Mouse (Mus musculus) heart, postnatal 14 days (tissue): ENCODE data around the gene Mreg. TPM values are rescaled to one million over a fixed set of nuclear protein-coding genes. Genes with fewer than 3 reads are reported as not detected.
"Not testable (repeated sequence)": the region's sequence is repeated elsewhere in the genome, so short reads cannot be mapped to it uniquely, and the experiment has no call there.

Experiments used
- DNase-seq, 2 experiments: peaks; one replicate each; pipeline ENCODE4 v3.0.0; 2021 to 2022
- intact Hi-C: fragments of 180-260 bp; cut with DNase I; formaldehyde crosslinking; loops from one replicate; pipeline ENCODE4 v1.15.1; 2025
- long read RNA-seq, 2 experiments: library from polyadenylated mRNA; stranded (forward); transcript quantifications; one replicate each; pipeline ENCODE4 v2.0.0; 2021
- total RNA-seq, 2 experiments: library from RNA; stranded (reverse); gene quantifications; 2 replicates each; pipeline ENCODE4 v1.2.3; 2021

Gene Mreg
- total RNA-seq, result 10 to 100 TPM; 23.7 to 26.0 TPM
- long read RNA-seq, experiment 1, transcript Mreg-201 (5 exons, 2,284 nt), result major isoform, 15 of 18 reads
- long read RNA-seq, experiment 1, partial matches to known transcripts, result 0 of 18 reads
- long read RNA-seq, experiment 1, other reads (novel, unspliced or antisense), result 3 of 18 reads
- long read RNA-seq, experiment 2, transcript Mreg-201 (5 exons, 2,284 nt), result major isoform, 18 of 20 reads
- long read RNA-seq, experiment 2, partial matches to known transcripts, result 0 of 20 reads
- long read RNA-seq, experiment 2, other reads (novel, unspliced or antisense), result 2 of 20 reads

DNA sequence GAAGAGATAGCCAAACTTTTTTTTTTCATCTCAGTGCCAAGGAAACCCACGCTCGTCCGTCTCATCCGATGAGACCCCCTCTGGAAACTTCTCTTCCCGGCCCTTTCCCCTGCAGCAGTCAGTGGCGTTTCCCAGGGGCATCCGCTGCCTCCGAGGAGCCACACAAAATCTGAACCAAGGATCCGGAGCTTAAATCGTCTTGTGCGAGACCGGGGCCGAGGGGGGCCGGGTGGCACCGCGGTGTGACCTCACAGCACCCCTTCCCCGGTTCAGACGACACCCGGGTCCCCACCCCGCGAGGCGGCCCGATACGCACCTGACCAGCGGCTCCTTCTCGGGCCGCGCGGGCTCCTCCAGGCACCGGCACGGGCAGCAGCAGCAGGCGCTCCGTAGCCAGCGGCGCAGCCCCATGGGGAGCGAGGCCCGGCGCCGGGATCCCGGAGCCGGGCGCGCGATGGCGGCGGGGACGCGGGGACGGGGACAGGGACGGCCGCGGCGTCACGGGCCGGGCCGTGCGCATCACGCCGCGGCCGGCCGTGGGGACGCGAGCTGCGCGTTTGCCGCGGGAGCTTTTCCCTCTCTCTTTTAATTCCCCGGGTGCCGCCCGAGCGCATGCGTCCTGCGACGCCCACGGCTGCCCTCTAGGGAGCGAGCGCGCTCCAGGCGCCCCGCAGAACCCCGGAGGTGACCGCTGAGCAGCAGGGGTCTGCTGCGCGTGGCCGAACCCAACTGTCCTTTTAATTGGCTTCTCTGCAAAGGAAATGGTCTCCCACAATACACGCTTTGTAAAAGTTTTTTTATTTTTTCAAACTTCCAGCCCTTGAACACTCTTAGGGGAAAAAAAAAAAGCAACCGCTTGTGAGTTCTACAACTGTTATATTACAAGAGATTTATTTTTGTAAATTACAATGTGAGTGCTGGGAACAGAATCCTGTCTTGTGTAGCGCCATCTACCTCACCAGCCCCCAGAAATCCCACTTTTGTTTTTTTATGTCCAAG, at the start of gene Mreg:
Gene Mreg (minus strand): TSS at position 607 of the 999 bp plus-strand sequence.
- DNase-seq, result peak; percentile 78
- intact Hi-C loops, result no loop called here

DNA sequence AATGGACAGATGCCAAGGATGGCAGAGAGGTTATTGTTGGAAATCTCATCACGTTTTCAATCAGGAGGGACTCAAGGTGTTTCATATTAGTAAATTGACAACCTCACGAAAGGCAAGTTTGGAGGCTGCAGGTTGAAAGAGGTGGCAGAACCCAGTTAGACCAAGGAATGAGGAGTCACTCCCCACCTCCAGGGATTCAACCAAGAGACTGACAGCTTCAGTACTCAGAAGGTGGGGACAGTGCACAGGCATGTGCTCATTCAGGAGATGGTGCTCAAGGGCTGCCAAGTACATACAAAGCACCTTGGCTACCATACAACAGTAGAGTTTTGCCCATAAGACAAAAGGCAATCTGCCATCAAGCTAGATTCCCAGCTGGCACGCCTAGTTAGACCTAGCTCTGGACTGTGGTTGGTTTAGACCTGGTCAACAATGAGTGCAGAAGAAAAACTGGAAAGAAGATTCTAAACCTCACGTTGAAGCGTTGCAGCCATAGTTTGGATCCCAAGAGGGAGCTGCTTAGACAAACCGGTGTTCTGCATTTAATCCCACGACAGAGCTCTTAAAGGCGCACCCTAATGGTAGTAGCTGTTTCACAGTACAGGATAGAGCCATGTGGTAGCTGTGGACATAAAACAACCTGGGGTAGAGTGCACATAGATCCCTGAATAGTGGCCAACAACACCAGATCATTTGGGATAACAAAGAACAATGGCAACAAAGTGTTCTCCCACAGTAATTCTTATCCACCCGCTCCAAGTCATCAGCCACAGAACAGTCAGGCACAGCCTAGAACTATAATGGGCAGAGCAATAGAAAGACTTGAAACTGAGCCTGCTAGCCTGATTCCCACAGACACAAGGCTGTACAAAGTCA, 44.5 kb upstream of the Mreg start:
- DNase-seq, result no peak
- intact Hi-C loops, result no loop called here

DNA sequence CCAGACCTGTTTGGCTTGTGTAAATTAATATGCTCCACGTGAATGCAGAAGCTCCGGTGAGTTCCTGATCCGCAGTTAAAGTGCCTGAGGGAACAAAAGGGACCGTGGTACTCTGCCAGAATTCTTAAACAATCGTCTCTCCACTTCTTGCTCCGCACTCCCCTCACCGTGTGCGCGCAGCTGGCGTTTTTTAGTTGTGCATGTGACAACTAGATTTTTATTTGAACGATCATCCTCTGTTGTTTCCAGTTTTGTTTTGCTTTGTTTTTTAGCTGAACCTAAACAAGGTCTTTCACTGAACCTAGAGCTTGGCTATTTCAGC, 43.7 kb upstream of the Mreg start:
- DNase-seq, result no peak
- intact Hi-C loops, result no loop called here

DNA sequence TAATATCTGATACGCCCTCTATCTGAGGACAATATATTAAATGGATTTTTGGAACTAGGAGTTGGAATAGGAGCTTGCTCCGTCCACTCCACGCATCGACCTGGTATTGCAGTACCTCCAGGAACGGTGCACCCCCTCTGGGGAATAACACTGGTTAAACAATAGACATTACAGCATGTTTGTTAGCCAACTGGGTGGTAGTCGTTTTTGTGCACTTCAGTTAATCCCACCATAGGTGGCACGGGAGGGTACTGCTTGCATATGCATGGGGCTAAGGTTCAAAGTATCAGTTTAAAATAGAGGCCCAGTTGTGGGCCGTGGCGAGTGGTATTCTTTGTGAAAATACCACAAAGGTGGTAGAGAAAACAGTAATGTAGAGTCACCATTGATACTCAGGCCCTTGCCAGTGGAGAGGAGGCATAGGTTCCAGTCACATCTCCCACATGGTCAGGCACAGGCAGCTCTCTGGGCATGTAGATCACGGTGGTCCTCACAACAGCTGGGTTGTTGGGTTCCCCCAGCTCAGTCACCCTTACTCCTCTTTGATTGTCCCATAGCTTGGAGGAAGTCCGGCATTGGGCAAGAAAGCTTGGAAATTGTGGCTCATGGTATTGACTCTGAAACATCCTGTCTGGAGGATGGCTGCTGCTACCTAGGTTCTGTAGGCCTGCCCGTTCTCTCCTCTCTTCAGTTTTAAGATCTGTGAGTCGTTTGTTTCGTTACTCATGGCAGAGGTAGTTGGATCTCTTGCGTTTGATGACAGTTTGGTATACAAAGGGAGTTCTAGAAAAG, 43.2 kb upstream of the Mreg start:
- intact Hi-C loops, result no loop called here
- DNase-seq, result peak; percentile 15 to 43

DNA sequence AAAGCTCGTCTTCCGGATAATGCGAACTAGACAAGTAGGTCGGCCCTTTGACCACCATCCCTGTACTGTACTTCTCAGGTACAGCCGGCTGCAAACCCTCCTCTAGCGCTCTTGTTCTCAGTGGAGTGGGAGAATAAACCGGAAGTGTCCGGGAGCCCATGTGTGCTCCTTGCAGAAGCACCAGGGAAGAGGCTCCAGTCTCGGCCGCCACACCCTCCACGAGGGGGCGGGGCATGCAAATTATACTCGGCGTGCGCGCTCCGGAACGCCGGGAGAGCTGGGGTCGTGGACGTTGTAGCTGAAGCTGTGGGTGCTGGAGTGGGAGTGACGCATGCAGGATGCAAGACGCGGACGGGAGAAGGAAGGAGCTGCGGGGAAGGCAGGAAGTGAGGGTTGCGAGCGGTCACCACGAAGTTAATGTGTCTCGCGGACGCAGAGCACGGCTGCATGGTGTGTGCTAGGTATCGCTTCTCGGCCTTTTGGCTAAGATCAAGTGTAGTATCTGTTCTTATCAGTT, 42.5 kb upstream of the Mreg start:
- intact Hi-C loops, result no loop called here
- peak; percentile 88 to 91 for DNase-seq

DNA sequence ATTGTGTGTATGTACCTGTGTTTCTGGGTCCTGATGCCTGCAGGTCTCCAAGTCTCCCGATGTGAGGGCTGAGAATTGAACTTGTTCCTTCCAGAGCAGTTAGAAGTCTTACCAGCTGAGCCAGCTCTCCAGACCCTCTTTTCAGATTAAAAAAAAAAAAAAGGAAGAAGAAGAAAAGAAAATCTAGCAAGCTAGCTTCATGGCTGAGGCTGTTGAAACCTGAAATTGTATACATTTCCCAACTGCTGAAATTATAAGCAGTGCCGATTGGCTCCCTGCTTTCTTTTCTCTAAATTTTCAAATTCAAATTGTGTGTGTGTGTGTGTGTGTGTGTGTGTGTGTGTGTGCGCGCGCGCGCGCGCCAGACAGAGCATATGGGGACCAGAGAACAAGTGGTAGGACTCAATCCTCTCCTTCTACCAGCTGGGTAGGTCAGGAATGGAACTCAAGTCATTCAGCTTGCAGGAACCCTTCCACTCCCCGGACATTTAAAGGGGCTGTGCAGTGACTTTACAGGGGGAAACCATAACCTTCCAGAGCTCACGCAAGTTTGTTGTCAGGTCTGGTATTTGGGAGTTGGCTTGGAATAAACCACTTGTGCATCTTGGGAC, 41.9 kb upstream of the Mreg start:
- intact Hi-C loops, result no loop called here
- no peak for DNase-seq

DNA sequence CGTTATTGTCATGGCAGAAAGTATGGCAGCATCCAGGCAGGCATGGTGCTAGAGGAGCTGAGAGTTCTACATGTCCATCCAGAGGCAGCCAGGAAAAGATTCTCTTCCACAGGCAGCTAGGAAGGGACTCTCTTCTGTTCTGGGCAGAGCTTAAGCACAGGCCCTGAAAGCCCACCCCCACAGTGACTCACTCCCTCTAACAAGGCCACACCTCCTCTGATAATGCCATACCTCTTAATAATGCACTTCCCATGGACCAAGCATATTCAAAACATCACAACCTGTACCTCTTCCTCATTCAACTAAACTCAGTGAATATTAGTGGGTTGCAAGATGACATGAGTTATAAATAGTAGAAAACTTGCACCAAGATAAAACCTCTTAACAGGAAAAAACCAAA, 39.7 kb upstream of the Mreg start:
- DNase-seq, result no peak
- intact Hi-C loops, result no loop called here

DNA sequence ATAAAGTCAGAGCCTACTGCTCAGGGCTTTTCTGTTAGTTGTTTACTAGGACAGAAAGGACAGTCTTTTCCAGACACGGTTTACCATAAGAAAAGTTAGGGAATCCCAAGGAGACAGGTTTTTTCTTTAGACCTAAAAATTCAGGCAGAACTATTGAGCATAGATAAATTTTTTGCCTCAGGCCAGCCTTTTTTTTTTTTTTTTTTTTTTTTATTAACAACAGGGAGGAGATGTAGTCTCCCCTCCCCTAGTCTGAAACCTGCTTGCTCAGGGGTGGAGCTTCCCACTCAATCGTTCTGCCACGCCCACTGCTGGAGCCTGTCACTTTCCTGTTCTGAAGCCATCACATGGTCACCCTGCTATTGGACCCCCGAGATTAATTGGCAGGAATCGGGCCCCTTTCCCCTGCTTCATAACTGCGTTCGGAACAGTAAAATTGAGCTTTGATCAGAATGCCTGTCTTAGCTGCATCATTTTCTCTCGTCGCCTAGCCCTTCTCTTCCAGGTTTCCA, 36.2 kb upstream of the Mreg start:
- DNase-seq, intact Hi-C loops: not testable (repeated sequence)

DNA sequence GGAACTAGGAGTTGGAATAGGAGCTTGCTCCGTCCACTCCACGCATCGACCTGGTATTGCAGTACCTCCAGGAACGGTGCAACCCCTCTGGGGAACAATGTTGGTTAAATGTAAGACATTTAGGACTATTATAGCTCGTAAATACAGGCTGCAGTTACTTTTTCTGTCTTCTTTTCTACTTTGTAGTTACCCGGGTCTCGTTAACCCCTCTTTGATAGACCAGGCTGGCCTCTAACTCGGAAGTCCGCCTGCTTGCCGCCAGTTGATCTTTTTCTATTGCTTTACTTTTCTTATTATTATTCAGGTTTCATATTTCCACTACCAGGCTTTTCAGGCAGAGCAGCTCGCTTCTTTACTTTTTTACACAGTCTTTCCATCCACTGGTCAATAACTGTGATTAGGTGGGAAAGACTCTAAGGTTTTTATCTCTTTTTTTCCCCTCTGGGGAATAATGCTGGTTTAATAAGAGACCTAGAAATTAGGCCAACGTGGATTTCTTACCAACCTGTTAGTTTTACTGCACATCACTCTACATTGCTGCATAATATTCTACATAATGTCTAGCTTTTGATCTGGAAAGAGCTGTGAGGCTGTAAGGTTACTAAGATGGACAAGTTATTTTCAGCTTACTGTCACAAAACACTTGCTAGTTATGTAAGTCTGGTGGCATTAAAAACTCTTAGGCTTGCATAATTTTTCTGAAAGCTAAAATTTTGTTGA, 32.4 kb upstream of the Mreg start:
- no peak for DNase-seq
- intact Hi-C loops, result loop anchor here (5.0 kb wide), 1 partner anchor 38 kb away; the partner anchor contains the start of genes Pecr and Tmem169

DNA sequence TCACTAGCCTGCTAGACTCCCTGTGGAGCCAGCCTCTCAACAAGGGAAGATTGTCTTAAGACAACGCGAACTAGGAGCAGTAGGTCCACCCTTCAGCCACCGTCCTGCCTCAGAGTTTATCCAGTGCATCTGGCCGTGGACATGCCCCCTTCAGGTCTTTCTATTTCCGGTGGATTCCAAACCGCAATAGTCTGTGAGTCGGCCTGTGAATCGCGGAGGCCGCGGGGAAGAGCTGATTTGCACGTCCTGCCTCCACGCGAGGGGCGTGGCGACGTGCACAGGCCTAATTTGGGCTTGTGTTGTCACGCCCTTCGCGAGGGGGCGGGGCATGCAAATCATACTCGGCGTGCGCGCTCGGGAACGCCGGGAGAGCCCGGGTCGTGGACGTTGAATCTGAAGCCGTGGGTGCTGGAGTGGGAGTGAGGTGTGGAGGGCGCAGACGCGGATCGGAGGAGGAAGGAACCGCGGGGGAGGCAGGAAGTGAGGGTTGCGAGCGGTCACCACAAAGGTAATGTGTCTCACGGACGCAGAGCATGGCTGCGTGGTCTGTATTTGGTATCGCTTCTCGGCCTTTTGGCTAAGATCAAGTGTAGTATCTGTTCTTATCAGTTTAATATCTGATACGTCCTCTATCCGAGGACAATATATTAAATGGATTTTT, 31.7 kb upstream of the Mreg start:
- DNase-seq, result peak; percentile 96 to 97

DNA sequence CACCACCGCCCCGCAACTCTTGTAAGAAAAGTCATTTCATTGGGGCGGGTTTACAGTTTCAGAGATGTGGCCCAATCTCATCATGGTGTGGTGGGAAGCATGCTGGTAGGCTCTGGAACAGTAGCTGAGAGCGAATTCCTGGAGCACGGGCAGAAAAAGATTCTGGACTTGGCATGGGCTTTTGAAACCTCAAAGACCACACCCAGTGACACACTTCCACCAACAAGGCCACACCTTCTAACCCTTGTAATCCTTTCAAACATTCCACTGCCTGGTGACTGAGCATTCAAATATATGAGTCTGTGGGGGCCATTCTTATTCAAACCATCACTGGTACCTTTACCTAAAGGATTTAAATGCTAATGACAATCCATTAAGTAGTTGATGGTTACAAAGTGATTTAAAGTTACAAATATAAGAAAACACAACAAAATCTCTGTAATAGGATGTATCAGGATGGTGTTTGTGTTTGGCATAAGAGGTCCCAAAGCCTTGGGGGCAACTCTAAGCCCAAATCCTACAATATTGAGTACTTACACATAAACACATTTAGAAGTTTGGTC, 30.6 kb upstream of the Mreg start:
- intact Hi-C loops, result loop anchor here (5.0 kb wide), 1 partner anchor 40 kb away; the partner anchor contains the start of genes Pecr and Tmem169
- DNase-seq, result no peak

More for the DNA sequence above, 31.7 kb upstream of the Mreg start:
- intact Hi-C loops, result loop anchor here (5.0 kb wide), 1 partner anchor 39 kb away; the partner anchor contains the start of genes Pecr and Tmem169

DNA sequence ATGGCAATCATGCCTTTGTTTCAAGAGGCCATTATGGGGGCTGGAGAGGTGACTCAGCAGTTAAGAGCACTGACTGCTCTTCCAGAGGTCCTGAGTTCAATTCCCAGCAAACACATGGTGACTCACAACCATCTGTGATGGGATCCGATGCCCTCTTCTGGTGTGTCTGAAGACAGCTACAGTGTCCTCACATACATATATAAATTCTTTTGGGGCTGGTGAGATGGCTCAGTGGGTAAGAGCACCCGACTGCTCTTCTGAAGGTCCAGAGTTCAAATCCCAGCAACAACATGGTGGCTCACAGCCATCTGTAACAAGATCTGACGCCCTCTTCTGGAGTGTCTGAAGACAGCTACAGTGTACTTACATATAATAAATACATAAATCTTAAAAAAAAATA, 27.0 kb upstream of the Mreg start:
- not testable (repeated sequence) for DNase-seq
- intact Hi-C loops, result loop anchor here (10.0 kb wide), 1 partner anchor 66 kb away; the partner anchor contains the start of gene Xrcc5

DNA sequence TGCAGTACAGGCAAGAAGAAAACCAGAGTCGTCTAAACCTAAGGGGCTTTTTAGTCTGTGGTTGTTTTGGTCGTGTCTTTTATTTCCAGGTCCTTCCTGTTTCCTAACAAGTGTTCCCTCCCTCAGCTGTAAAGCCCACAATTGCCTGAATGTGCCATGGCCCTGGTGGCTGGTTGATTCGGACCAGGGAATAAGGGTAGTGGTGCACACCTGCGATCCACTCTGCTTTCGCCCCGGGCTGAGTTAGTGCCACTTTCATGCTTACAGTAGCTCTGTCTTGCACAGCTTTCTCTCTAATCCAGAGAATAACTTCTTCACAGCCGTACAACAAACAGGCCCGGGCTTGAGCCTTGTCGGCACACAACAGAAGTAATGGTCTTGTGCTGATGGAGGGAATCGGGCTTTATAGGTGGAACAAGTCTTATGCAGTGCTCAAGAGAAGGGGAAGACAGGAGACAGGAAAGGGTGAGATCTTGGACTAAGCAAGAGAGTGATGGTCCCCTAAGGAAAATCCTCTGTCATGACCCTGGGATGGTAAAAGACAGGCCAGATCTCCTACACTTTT, 26.0 kb upstream of the Mreg start:
- intact Hi-C loops, result loop anchor here (10.0 kb wide), 1 partner anchor 67 kb away; the partner anchor contains the start of gene Xrcc5
- no peak for DNase-seq

DNA sequence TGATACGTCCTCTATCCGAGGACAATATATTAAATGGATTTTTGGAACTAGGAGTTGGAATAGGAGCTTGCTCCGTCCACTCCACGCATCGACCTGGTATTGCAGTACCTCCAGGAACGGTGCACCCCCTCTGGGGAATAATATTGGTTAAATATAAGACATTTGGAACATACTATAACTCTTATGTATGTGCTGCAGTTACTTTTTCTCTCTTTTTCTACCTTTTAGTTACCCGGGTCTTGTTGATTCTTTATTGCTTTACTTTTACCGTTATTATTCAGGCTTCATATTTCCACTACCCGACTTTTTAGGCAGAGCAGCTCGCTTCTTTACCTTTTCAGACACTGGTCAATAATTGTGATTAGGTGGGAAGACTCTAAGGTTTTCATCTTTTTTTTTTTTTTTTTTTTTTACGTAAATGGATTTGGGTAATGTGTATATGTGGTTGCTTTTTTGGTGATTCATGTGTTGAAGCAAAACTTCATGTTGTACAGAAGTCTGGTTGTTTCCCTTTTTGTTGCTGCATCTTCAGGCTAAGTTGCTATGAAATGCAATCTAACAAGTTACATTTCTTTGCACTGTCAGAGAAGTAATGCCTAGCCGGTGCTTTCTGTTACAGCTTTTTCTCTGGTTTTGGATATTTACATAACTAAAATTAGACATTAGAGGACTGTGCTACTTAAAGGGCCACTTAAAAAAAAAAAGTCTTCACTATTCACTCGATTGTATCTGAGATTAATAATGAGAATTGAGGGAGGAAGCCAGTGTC, 25.1 kb upstream of the Mreg start:
- no peak for DNase-seq
- intact Hi-C loops, result loop anchor here (10.0 kb wide), 1 partner anchor 68 kb away; the partner anchor contains the start of gene Xrcc5

DNA sequence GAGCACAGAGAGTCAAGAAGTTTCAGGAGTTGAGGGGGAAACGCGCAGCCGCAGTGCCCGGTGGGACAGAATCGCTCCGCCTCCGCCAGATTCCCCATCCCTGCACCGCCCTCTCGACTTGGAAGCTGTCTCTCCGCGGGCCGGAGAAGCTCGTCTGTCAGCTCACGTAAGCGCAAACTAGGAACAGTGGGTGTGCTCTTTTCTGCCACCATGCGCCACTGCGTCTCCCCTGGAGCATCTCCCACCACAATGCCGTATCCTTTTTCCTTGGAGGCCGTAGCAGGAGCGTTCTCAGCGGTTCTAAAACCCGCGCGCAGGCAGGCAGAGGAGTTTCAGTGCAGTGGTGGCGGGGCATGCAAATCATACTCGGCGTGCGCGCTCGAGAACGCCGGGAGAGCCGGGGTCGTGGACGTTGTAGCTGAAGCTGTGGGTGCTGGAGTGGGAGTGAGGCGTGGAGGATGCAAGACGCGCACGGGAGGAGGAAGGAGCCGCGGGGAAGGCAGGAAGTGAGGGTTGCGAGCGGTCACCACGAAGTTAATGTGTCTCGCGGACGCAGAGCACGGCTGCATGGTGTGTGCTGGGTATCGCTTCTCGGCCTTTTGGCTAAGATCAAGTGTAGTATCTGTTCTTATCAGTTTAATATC, 24.4 kb upstream of the Mreg start:
- peak; percentile 75 to 79 for DNase-seq
- intact Hi-C loops, result loop anchor here (10.0 kb wide), 1 partner anchor 68 kb away; the partner anchor contains the start of gene Xrcc5
